Mouse (Mus musculus): ENCODE measurements at regions not wholly inside any gene's neighbourhood (a gene's known extent, or its start where the extent isn't known, plus 50 kb on each side); places are given as distances from the start of the nearest gene placed in this dataset.

- no peak for TF ChIP-seq CTCF (IDR thresholded peaks at IDR 0.05; ENCODE audit: low read depth, low read length)
- TF ChIP-seq GATA1 (IDR thresholded peaks at IDR 0.05; ENCODE audit: borderline replicate concordance, low read length): no peak
- TF ChIP-seq TAL1 (conservative IDR thresholded peaks at IDR 0.05; ENCODE audit: low read depth, low read length): no peak
Observed at GRCm38 (mm10) chr2:78718550-78718949, 149.4 kb upstream of the Ube2e3 start.

Measured in G1E (cell line).